Mouse (Mus musculus): ENCODE data around the gene Rbms3. TPM values are rescaled to one million over a fixed set of nuclear protein-coding genes. Genes with fewer than 3 reads are reported as not detected.

Rbms3 gene
- total RNA-seq, 2 experiments from 2014 or later = not detected

GRCm38 (mm10) chr9:117378131-117378890 lies 251.4 kb downstream of the Rbms3 start:
- no peak for ATAC-seq (replicated peaks; ENCODE audit: poor library complexity)

- ATAC-seq (replicated peaks; ENCODE audit: poor library complexity) = no peak
Measured at GRCm38 (mm10) chr9:117375776-117376175, 253.9 kb downstream of the Rbms3 start.

- ATAC-seq (replicated peaks; ENCODE audit: poor library complexity) = 0 out of 2 replicates have a peak, but pooled peaks have one; percentile 14
Measured at GRCm38 (mm10) chr9:117373164-117373741, 256.5 kb downstream of the Rbms3 start.

- no peak for ATAC-seq (replicated peaks; ENCODE audit: poor library complexity)
Measured at GRCm38 (mm10) chr9:117371980-117372379, 257.7 kb downstream of the Rbms3 start.

- ATAC-seq (replicated peaks; ENCODE audit: poor library complexity) = no peak
Measured at GRCm38 (mm10) chr9:117370086-117370485, 259.6 kb downstream of the Rbms3 start.

- ATAC-seq (replicated peaks; ENCODE audit: poor library complexity) = no peak
Measured at GRCm38 (mm10) chr9:117368016-117368415, 261.7 kb downstream of the Rbms3 start.

GRCm38 (mm10) chr9:117364610-117365009 lies 265.1 kb downstream of the Rbms3 start:
- no peak for ATAC-seq (replicated peaks; ENCODE audit: poor library complexity)

- ATAC-seq (replicated peaks; ENCODE audit: poor library complexity) = no peak
Measured at GRCm38 (mm10) chr9:117361431-117361830, 268.3 kb downstream of the Rbms3 start.

GRCm38 (mm10) chr9:117356764-117357442 lies 272.8 kb downstream of the Rbms3 start:
- no peak for ATAC-seq (replicated peaks; ENCODE audit: poor library complexity)

- ATAC-seq (replicated peaks; ENCODE audit: poor library complexity) = 0 out of 2 replicates have a peak, but pooled peaks have one; percentile 11
Measured at GRCm38 (mm10) chr9:117355501-117355900, 274.2 kb downstream of the Rbms3 start.

- no peak for ATAC-seq (replicated peaks; ENCODE audit: poor library complexity)
Measured at GRCm38 (mm10) chr9:117342336-117342735, 287.4 kb downstream of the Rbms3 start.

- ATAC-seq (replicated peaks; ENCODE audit: poor library complexity) = no peak
Measured at GRCm38 (mm10) chr9:117330681-117331080, 299.0 kb downstream of the Rbms3 start.

- no peak for ATAC-seq (replicated peaks; ENCODE audit: poor library complexity)
Measured at GRCm38 (mm10) chr9:117319271-117319670, 310.4 kb downstream of the Rbms3 start.

GRCm38 (mm10) chr9:117318461-117318860 lies 311.3 kb downstream of the Rbms3 start:
- no peak for ATAC-seq (replicated peaks; ENCODE audit: poor library complexity)

- ATAC-seq (replicated peaks; ENCODE audit: poor library complexity) = no peak
Measured at GRCm38 (mm10) chr9:117317251-117317650, 312.5 kb downstream of the Rbms3 start.

- no peak for ATAC-seq (replicated peaks; ENCODE audit: poor library complexity)
Measured at GRCm38 (mm10) chr9:117313642-117314041, 316.1 kb downstream of the Rbms3 start.

GRCm38 (mm10) chr9:117309809-117310208 lies 319.9 kb downstream of the Rbms3 start:
- ATAC-seq (replicated peaks; ENCODE audit: poor library complexity) = no peak

GRCm38 (mm10) chr9:117298991-117299390 lies 330.7 kb downstream of the Rbms3 start:
- ATAC-seq (replicated peaks; ENCODE audit: poor library complexity) = no peak

GRCm38 (mm10) chr9:117297662-117298531 lies 331.8 kb downstream of the Rbms3 start:
- no peak for ATAC-seq (replicated peaks; ENCODE audit: poor library complexity)

- no peak for ATAC-seq (replicated peaks; ENCODE audit: poor library complexity)
Measured at GRCm38 (mm10) chr9:117291066-117291850, 338.5 kb downstream of the Rbms3 start.
